Mouse (Mus musculus) left cerebral cortex, adult 2 months (tissue): Measurements from ENCODE around the gene Gm10118. TPM values are rescaled to one million over a fixed set of nuclear protein-coding genes. Genes with fewer than 3 reads are reported as not detected.
A peak's percentile ranks its signal among the peaks of the same experiment; 100 is the strongest.

ENCODE experiments used
- DNase-seq, 2 experiments: peaks; one replicate each; pipeline ENCODE4 v3.0.0; 2021 to 2022; ENCODE audit warnings: low spot score in 2 of 2, mixed read lengths in 1 of 2; ENCODE audit errors: extremely low spot score in 1 of 2
- H3K27ac ChIP-seq: fragments of 200-600 bp; 2 replicates; pipeline ENCODE4 v1.8.1; 2022
- H3K4me3 ChIP-seq: fragments of 200-600 bp; 2 replicates; pipeline ENCODE4 v1.8.1; 2022
- CTCF ChIP-seq: fragments of 200-600 bp; IDR thresholded peaks from 2 replicates; pipeline ENCODE4 v1.8.1; 2022; ENCODE audit warnings: antibody characterized with exemption, mild to moderate bottlenecking, moderate library complexity
- intact Hi-C: fragments of 180-260 bp; cut with DNase I; formaldehyde crosslinking; loops from one replicate; pipeline ENCODE4 v1.15.1; 2025
- long read RNA-seq, 2 experiments: library from polyadenylated mRNA; stranded (forward); transcript quantifications; one replicate each; pipeline ENCODE4 v2.0.0; 2021; ENCODE audit warnings: borderline mapping rate in 2 of 2
- total RNA-seq, 2 experiments: library from RNA; stranded (reverse); gene quantifications; 2 replicates each; pipeline ENCODE4 v1.2.3; 2021

Gm10118 gene
- 1 to 10 TPM; 7.8 to 8.3 TPM for total RNA-seq
- long read RNA-seq, experiment 1, partial matches to known transcripts: 0 of 2 reads
- long read RNA-seq, experiment 1, other reads (novel, unspliced or antisense): 0 of 2 reads
- long read RNA-seq, experiment 2, partial matches to known transcripts: 0 of 1 reads
- long read RNA-seq, experiment 2, other reads (novel, unspliced or antisense): 0 of 1 reads

- H3K27ac ChIP-seq: no peak within 1 kb of the TSS
- no peak for TF ChIP-seq CTCF
- intact Hi-C loops: loop anchor here (10.0 kb wide), 1 partner anchor 343 kb away; no protein-coding TSS in a partner anchor
These were observed at the start of gene Gm10118 for GRCm38 (mm10) chr10:63927334-63927733. Gm10118 (minus strand) TSS chr10:63927434.

GRCm38 (mm10) chr10:63972300-63972699 is 45.1 kb upstream of the Gm10118 start:
- no peak overlapping the region for H3K27ac ChIP-seq
- H3K4me3 ChIP-seq: no peak overlapping the region
- no peak for DNase-seq
- TF ChIP-seq CTCF: no peak
- intact Hi-C loops: no loop called here

More at GRCm38 (mm10) chr10:63927334-63927733, at the start of gene Gm10118:
- DNase-seq: no peak
- no peak within 1 kb of the TSS for H3K4me3 ChIP-seq

DNA sequence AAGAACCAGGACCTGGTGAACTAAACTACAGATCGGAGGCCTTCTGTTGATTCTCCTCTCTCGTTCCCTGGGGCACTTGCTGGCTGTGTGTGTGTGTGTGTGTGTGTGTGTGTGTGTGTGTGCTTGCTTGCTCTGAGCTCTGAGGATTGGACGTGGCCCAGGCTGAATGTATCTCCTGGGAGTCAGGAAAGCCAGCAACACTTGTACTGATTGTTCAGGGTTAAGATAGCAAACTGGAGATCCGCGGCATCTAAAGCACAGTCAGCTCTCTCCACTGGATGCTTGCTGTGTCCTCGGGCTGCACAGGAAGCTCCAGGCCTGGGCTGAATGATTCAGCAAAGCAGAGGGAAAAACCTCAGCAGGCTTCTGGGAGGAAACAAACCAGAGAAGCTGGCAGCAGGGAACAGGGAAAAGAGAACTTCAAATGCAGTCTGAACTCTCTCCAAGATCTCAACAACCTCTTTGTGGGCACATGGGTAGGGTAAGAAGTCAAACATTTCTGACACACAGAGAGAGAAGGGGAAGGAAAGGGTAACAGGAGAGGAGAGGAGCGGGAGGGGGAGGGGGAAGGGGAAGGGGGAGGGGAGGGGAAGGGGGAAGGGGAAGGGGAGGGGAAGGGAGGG is 27.2 kb upstream of the Gm10118 start:
- intact Hi-C loops: no loop called here
- no peak for TF ChIP-seq CTCF
- H3K27ac ChIP-seq: no peak overlapping the region
- no peak for DNase-seq
- H3K4me3 ChIP-seq: no peak overlapping the region

DNA sequence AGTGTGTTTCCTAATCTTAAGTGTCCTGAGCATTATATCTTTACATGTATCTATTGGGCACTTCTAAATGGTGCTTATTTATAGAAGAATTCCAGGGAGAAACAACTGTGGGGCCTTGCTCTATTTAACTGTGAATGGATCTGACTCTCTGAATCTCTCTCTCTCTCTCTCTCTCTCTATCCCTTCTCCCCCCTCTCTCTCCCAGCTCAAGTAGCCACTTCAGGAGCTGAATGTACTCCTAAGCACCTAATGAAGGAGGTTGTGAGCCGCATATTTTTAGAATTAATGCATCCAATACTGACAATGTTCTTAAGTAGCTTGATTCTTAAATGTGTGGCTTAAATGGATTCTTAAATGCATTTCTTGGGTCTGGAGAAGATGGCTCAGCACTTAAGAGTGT is 24.2 kb upstream of the Gm10118 start:
- no peak overlapping the region; the same call in 1 of the 2 replicates for H3K27ac ChIP-seq
- intact Hi-C loops: no loop called here
- DNase-seq: no peak
- TF ChIP-seq CTCF: no peak
- H3K4me3 ChIP-seq: no peak overlapping the region

GRCm38 (mm10) chr10:63950867-63951266 is 23.6 kb upstream of the Gm10118 start:
- DNase-seq: no peak
- intact Hi-C loops: no loop called here
- no peak for TF ChIP-seq CTCF
- Histone ChIP-seq H3K4me3 (no peak overlapping the region), H3K27ac (peak overlapping the region; percentile 30; the same call in 1 of the 2 replicates)

GRCm38 (mm10) chr10:63947266-63947665 is 20.0 kb upstream of the Gm10118 start:
- intact Hi-C loops: no loop called here
- Histone ChIP-seq H3K27ac (peak overlapping the region; percentile 63), H3K4me3 (no peak overlapping the region)
- no peak for DNase-seq
- TF ChIP-seq CTCF: no peak

- no peak for TF ChIP-seq CTCF
- intact Hi-C loops: no loop called here
- H3K4me3 ChIP-seq: no peak overlapping the region
- H3K27ac ChIP-seq: no peak overlapping the region
- DNase-seq: no peak
These were observed 18.3 kb upstream of the Gm10118 start for GRCm38 (mm10) chr10:63945534-63945933.

DNA sequence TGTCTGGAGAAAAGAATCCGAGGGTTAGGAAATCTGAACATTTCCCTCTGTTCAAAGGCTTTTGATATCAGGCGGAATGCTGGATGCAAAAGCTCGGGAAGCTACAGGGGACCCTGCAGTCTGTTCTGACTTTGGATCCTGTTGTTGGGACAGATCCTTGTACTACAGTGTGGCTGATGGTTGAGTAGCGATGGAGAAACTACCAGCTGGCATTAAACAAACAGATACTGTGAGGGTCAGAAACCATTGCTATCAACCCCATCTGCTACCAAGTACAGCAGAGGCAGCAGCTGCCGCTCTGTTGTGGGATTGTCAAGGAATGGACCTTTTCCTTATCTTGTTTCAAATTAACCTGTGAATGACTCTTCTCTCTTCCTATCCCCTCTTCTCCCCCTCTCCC is 6.7 kb upstream of the Gm10118 start:
- TF ChIP-seq CTCF: no peak
- no peak for DNase-seq
- intact Hi-C loops: no loop called here
- H3K27ac ChIP-seq: no peak overlapping the region
- no peak overlapping the region for H3K4me3 ChIP-seq

GRCm38 (mm10) chr10:63908878-63909277 is 18.4 kb downstream of the Gm10118 start:
- H3K4me3 ChIP-seq: no peak overlapping the region
- no peak overlapping the region for H3K27ac ChIP-seq
- intact Hi-C loops: no loop called here
- no peak for DNase-seq
- TF ChIP-seq CTCF: no peak

DNA sequence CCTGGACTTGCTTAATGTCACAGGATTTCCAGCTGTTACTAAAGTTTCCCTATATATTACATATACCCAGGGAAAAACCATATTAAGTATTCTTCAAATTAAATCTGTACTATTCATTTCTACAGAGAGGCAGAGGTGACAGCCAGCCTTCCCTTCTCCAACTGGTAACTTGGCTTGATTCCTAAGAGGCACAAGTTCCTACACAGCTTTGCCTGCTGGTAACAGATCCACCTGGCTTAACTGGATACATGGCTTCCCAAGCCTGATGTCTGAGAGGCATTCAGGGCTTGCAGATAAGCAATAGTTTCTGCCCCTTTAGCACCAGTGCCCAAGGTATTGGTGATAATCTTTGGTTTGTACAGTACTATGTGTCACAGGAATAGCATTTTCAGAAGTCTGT is 27.3 kb downstream of the Gm10118 start:
- Histone ChIP-seq H3K27ac (no peak overlapping the region), H3K4me3 (no peak overlapping the region)
- intact Hi-C loops: loop anchor here (10.0 kb wide), 1 partner anchor 315 kb away; no protein-coding TSS in a partner anchor
- DNase-seq: no peak
- no peak for TF ChIP-seq CTCF

DNA sequence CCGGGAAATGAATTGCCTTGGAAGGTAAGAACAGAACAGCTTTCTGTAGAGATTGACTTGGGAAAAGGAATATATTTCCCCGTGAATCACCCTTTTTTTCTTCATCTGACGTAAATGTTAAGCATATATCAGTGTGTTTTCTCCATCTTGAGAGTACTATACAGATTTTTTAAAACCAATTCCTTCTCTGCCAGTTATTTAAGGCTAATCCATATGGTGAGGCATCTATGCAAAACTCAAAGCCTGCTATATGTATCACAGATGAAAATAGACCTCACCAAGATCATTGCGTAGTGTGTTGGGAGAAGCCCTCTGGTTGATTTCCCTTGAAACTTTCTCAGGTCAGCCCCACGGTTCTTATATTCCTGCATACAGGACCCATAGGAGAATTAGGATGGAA is 32.6 kb downstream of the Gm10118 start:
- intact Hi-C loops: loop anchor here (10.0 kb wide), 1 partner anchor 310 kb away; no protein-coding TSS in a partner anchor
- no peak overlapping the region for H3K4me3 ChIP-seq
- no peak overlapping the region for H3K27ac ChIP-seq
- no peak for TF ChIP-seq CTCF
- DNase-seq: no peak

- TF ChIP-seq CTCF: no peak
- intact Hi-C loops: loop anchor here (10.0 kb wide), 1 partner anchor 282 kb away; no protein-coding TSS in a partner anchor
- Histone ChIP-seq H3K27ac (no peak overlapping the region), H3K4me3 (peak overlapping the region; percentile 43)
- DNase-seq: peak in 1 of 2 experiments; percentile 12
These were observed 40.7 kb downstream of the Gm10118 start for GRCm38 (mm10) chr10:63886449-63887088.
